Mouse (Mus musculus): Measurements from ENCODE around the gene Usp37. TPM values are rescaled to one million over a fixed set of nuclear protein-coding genes. Genes with fewer than 3 reads are reported as not detected.
A peak's percentile ranks its signal among the peaks of the same experiment; 100 is the strongest.
"Not testable (repeated sequence)": the region's sequence is repeated elsewhere in the genome, so short reads cannot be mapped to it uniquely, and the experiment has no call there.

The Usp37 gene
- polyA plus RNA-seq, 1 experiment from 2014 or later: 28.6 TPM

DNA sequence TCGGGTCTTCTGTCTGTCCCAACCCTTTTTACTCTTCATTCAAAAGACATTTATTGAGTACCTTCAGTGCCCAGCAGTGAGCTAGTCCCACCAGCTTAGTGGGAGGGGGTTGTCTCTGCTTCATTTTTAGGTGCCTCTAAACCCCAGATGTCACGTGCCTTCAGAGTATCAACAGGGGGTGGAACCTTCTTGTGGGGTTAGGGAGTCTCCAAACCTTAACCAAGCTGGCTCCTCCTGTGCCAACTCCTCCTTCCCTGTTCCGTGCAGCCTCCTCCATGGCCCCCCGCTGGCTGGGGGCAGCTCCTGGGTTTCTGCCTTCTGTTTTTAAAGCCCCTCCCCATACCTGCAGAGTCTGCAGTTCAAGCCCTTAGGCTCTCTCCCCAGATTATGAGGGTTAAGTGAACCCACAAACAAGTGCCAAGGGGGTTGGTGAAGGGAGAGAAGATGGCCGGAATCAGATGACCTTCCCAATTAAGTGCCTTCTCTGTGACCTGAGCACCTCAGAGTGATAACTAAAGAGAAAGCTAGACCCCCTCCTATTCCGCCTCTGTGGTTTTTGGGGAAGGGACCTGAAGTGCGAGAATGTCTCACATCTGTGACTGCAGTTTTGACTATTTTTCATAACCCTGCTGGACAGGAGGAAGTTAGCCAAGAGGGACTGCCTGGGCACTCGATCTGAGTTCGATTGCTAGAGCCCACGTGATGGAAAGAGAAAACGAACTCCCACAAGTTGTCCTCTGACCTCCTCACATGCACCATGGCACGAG is 147.4 kb downstream of the Usp37 start:
- H3K9ac ChIP-seq (ENCODE audit: low read length): peak overlapping the region; percentile 63; the same call in 1 of the 2 replicates
- 10% methylated on average over 11 of the region's 12 CpGs for WGBS
- H3K36me3 ChIP-seq (ENCODE audit: control insufficient read depth, insufficient read depth, low read length): peaks cover 15% of the 10 kb centered on the region
- H3K9me3 ChIP-seq (replicated peaks; ENCODE audit: control insufficient read depth, low read length); DNase-seq (ENCODE audit: low spot score); H3K27ac ChIP-seq (ENCODE audit: low read depth, low read length); H3K27me3 ChIP-seq (replicated peaks; ENCODE audit: control insufficient read depth, insufficient read depth, low read length); H3K4me1 ChIP-seq (ENCODE audit: control insufficient read depth, insufficient read depth, low read length); ATAC-seq: not testable (repeated sequence)
- peak overlapping the region; percentile 40 for H3K4me3 ChIP-seq (ENCODE audit: low read depth, low read length)
- H3K4me2 ChIP-seq (ENCODE audit: low read length): peak overlapping the region; percentile 71

DNA sequence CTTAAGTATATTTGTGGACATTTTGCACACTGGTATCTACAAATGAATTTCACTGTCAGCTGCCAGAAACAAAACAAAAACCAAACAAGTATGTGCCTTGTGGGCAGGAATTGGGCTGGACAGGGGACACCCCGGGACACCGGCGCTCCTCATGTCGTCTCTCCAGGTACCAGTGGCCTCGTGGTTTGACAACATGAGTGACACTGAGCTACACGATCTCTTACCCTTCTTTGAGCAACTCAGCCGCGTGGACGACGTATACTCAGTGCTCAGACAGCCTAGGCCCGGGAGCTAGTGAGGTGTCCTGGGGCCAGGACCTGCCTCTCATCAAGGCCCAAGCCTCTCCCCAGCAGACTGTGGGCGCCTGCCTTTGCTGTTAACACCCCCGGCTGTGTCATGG is 148.8 kb downstream of the Usp37 start:
- Histone ChIP-seq H3K36me3 (ENCODE audit: control insufficient read depth, insufficient read depth, low read length) (peaks cover 15% of the 10 kb centered on the region), H3K4me2 (ENCODE audit: low read length) (no peak overlapping the region), H3K4me3 (ENCODE audit: low read depth, low read length) (no peak overlapping the region), H3K4me1 (ENCODE audit: control insufficient read depth, insufficient read depth, low read length) (peaks cover 2% of the 10 kb centered on the region; the same call in 1 of the 2 replicates), H3K27me3 (replicated peaks; ENCODE audit: control insufficient read depth, insufficient read depth, low read length) (0 out of 2 replicates have a peak, but pooled peaks cover 6% of the 10 kb centered on the region), H3K9me3 (replicated peaks; ENCODE audit: control insufficient read depth, low read length) (no peaks in the 10 kb centered on the region), H3K9ac (ENCODE audit: low read length) (no peak overlapping the region), H3K27ac (ENCODE audit: low read depth, low read length) (no peak overlapping the region)
- no peak for ATAC-seq
- 89% methylated on average over 12 of the region's 13 CpGs for WGBS
- DNase-seq (ENCODE audit: low spot score): no peak

DNA sequence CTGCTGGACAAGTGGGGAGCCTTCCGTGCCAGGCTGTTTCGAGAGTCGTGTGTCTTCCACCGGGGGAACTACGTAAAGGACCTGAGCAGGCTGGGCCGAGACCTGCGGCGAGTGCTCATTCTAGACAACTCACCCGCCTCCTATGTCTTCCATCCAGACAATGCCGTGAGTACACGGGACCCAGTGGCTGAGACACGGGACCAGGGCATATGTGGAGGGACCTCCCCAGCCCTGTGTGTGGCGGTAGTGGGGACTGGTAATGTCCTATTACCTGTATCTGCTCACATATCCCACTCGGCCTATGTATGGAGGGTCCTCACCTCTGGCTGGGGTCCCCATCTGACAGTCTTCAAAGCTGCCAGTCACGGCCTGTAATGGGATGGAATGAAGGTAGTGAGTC is 149.2 kb downstream of the Usp37 start:
- Histone ChIP-seq H3K36me3 (ENCODE audit: control insufficient read depth, insufficient read depth, low read length) (peaks cover 15% of the 10 kb centered on the region), H3K9ac (ENCODE audit: low read length) (no peak overlapping the region), H3K4me3 (ENCODE audit: low read depth, low read length) (no peak overlapping the region), H3K27ac (ENCODE audit: low read depth, low read length) (no peak overlapping the region), H3K4me2 (ENCODE audit: low read length) (no peak overlapping the region), H3K4me1 (ENCODE audit: control insufficient read depth, insufficient read depth, low read length) (peaks cover 4% of the 10 kb centered on the region; the same call in 1 of the 2 replicates), H3K9me3 (replicated peaks; ENCODE audit: control insufficient read depth, low read length) (no peaks in the 10 kb centered on the region), H3K27me3 (replicated peaks; ENCODE audit: control insufficient read depth, insufficient read depth, low read length) (0 out of 2 replicates have a peak, but pooled peaks cover 6% of the 10 kb centered on the region)
- 90% methylated on average over 15 of the region's 15 CpGs for WGBS
- DNase-seq (ENCODE audit: low spot score) (no peak), ATAC-seq (no peak)

DNA sequence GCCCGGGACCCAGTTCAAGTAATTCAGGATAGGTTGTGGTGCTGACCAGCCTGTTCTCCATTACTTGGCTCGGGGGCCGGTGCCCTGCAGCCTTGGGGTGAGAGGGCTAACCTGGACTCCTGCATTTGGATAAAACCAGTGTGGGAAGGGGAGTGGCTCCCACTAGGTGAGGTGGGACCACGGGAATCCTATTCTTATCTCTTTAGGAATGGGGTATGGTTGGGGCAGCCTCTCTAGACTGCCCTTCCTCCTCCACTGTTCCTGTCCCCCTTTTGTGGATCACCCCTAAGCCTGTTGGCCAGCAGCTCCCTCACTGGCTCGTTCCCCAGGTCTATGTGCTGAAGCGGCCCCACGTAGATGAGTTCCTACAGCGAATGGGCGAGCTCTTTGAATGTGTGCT is 149.8 kb downstream of the Usp37 start:
- no peak for ATAC-seq
- peaks cover 4% of the 10 kb centered on the region; the same call in 1 of the 2 replicates for H3K4me1 ChIP-seq (ENCODE audit: control insufficient read depth, insufficient read depth, low read length)
- no peak for DNase-seq (ENCODE audit: low spot score)
- no peaks in the 10 kb centered on the region for H3K9me3 ChIP-seq (replicated peaks; ENCODE audit: control insufficient read depth, low read length)
- no peak overlapping the region for H3K4me2 ChIP-seq (ENCODE audit: low read length)
- H3K27me3 ChIP-seq (replicated peaks; ENCODE audit: control insufficient read depth, insufficient read depth, low read length): 0 out of 2 replicates have a peak, but pooled peaks cover 6% of the 10 kb centered on the region
- H3K4me3 ChIP-seq (ENCODE audit: low read depth, low read length): no peak overlapping the region
- H3K27ac ChIP-seq (ENCODE audit: low read depth, low read length): no peak overlapping the region
- no peak overlapping the region for H3K9ac ChIP-seq (ENCODE audit: low read length)
- peaks cover 15% of the 10 kb centered on the region for H3K36me3 ChIP-seq (ENCODE audit: control insufficient read depth, insufficient read depth, low read length)
- WGBS: 93% methylated on average over 9 of the region's 9 CpGs

DNA sequence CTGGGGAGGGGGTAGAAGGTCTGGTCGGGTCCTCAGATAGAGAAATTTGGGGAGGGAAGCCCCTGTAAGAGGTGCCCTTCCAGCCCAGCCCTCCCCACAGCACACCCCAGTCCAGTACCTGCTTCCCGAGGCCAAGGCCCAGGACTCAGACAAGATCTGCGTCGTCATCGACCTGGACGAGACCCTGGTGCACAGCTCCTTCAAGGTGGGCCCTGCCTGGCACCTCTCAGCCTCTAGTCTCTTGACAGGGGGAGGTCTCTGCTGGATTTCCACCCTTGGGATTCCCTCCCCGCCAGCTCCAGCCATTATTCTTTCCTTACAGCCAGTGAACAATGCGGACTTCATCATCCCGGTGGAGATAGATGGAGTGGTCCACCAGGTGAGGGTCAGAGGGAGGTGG is 150.4 kb downstream of the Usp37 start:
- H3K27ac ChIP-seq (ENCODE audit: low read depth, low read length): no peak overlapping the region
- H3K9me3 ChIP-seq (replicated peaks; ENCODE audit: control insufficient read depth, low read length): no peaks in the 10 kb centered on the region
- no peak for ATAC-seq
- DNase-seq (ENCODE audit: low spot score): no peak
- no peak overlapping the region for H3K4me3 ChIP-seq (ENCODE audit: low read depth, low read length)
- H3K4me2 ChIP-seq (ENCODE audit: low read length): no peak overlapping the region
- H3K4me1 ChIP-seq (ENCODE audit: control insufficient read depth, insufficient read depth, low read length): peaks cover 4% of the 10 kb centered on the region; the same call in 1 of the 2 replicates
- 0 out of 2 replicates have a peak, but pooled peaks cover 6% of the 10 kb centered on the region for H3K27me3 ChIP-seq (replicated peaks; ENCODE audit: control insufficient read depth, insufficient read depth, low read length)
- WGBS: 86% methylated on average over 9 of the region's 9 CpGs
- H3K9ac ChIP-seq (ENCODE audit: low read length): no peak overlapping the region
- H3K36me3 ChIP-seq (ENCODE audit: control insufficient read depth, insufficient read depth, low read length): peaks cover 15% of the 10 kb centered on the region

DNA sequence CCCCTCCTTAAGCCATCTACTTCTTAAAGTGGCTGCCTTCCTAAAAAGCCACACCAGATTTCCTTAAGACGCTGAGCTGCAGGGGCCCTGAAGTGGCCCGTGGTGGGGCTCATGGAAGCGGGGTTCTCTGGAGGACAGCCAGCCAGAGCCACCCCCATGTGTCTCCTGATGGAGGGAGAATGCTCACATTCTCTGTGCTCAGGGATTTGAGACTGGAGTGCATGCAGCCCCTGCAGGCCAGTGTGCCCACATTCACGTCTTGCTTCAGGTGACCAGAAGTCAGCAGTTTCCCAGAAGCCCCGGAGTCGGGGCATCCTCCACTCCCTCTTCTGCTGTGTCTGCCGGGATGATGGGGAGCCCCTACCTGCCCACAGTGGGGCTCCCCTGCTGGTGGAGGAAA is 151.1 kb downstream of the Usp37 start:
- Histone ChIP-seq H3K4me1 (ENCODE audit: control insufficient read depth, insufficient read depth, low read length) (peaks cover 4% of the 10 kb centered on the region; the same call in 1 of the 2 replicates), H3K4me2 (ENCODE audit: low read length) (peak overlapping the region; percentile 93), H3K36me3 (ENCODE audit: control insufficient read depth, insufficient read depth, low read length) (peaks cover 15% of the 10 kb centered on the region), H3K27me3 (replicated peaks; ENCODE audit: control insufficient read depth, insufficient read depth, low read length) (0 out of 2 replicates have a peak, but pooled peaks cover 6% of the 10 kb centered on the region), H3K9me3 (replicated peaks; ENCODE audit: control insufficient read depth, low read length) (no peaks in the 10 kb centered on the region), H3K9ac (ENCODE audit: low read length) (peak overlapping the region; percentile 87; the same call in 1 of the 2 replicates), H3K27ac (ENCODE audit: low read depth, low read length) (no peak overlapping the region), H3K4me3 (ENCODE audit: low read depth, low read length) (peak overlapping the region; percentile 92)
- no peak for DNase-seq (ENCODE audit: low spot score)
- no peak for ATAC-seq
- 27% methylated on average over 7 of the region's 7 CpGs for WGBS

DNA sequence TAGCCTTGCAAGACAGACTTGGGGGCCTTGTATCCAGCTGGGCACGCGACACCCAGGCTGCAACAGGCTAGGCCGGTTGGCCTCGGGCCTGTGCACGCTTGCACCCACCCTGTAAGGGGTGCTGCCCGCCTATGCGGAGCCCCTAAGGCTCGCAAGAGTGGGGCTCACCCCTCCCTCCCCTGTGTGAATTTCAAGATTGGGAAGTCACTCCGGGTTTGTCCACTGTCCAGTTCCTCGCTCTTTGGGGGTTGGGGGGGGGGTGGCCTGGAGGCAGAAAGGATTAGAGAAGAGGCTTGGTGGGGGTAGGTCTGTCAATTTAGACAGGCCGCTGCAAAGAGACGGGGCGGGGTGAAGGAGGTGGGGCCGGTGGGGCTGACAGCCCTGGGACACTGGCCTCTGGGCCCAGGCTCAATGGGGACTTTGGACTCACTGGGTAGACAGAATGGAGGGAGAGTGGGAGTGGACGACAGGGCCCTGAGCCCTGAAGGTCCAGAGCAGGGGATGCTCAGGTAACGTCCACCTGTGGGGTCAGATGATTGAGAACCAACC is 151.6 kb downstream of the Usp37 start:
- peaks cover 15% of the 10 kb centered on the region for H3K36me3 ChIP-seq (ENCODE audit: control insufficient read depth, insufficient read depth, low read length)
- H3K9ac ChIP-seq (ENCODE audit: low read length): peak overlapping the region; percentile 87
- peaks cover 4% of the 10 kb centered on the region; the same call in 1 of the 2 replicates for H3K4me1 ChIP-seq (ENCODE audit: control insufficient read depth, insufficient read depth, low read length)
- peak overlapping the region; percentile 92 for H3K4me3 ChIP-seq (ENCODE audit: low read depth, low read length)
- ATAC-seq: peak; percentile 11
- H3K27me3 ChIP-seq (replicated peaks; ENCODE audit: control insufficient read depth, insufficient read depth, low read length): 0 out of 2 replicates have a peak, but pooled peaks cover 6% of the 10 kb centered on the region
- 2% methylated on average over 16 of the region's 16 CpGs for WGBS
- H3K4me2 ChIP-seq (ENCODE audit: low read length): peak overlapping the region; percentile 93
- DNase-seq (ENCODE audit: low spot score): no peak
- H3K9me3 ChIP-seq (replicated peaks; ENCODE audit: control insufficient read depth, low read length): no peaks in the 10 kb centered on the region
- H3K27ac ChIP-seq (ENCODE audit: low read depth, low read length): no peak overlapping the region; the same call in 1 of the 2 replicates

DNA sequence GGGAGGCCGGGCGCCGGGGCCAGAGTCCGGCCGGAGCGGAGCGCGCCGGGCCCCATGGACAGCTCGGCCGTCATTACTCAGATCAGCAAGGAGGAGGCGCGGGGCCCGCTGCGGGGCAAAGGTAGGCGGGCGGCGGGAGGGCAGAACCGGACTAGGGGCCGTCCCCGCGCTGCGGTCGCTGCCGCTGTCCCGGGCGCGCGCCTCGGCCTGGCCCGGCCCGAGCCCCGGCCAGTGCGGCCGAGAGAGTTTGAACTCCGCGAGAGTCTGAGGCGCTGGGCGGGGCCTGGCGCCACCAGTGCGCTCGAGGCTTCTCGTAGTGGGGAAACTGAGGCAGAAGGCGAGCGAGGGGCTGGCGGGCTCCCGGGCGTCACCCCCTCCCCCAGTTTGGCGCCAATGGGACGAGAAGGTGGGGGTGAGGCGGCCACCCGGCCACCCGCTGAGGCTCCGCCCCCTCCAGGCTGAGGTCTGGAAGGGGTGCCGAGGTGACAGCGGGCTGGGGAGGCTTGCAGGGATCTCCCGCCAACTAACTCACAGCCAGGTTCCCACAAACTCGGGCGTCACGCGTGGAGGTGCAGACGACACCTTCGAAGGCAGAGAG is 152.1 kb downstream of the Usp37 start:
- ATAC-seq (peak; percentile 43), DNase-seq (ENCODE audit: low spot score) (peak; percentile 47)
- under 1% methylated on average over 48 of the region's 63 CpGs for WGBS
- peak overlapping the region; percentile 80; the same call in 1 of the 2 replicates for H3K27ac ChIP-seq (ENCODE audit: low read depth, low read length)
- peak overlapping the region; percentile 92 for H3K4me3 ChIP-seq (ENCODE audit: low read depth, low read length)
- H3K36me3 ChIP-seq (ENCODE audit: control insufficient read depth, insufficient read depth, low read length): peaks cover 15% of the 10 kb centered on the region
- H3K9ac ChIP-seq (ENCODE audit: low read length): peak overlapping the region; percentile 87
- H3K4me1 ChIP-seq (ENCODE audit: control insufficient read depth, insufficient read depth, low read length): peaks cover 4% of the 10 kb centered on the region; the same call in 1 of the 2 replicates
- 0 out of 2 replicates have a peak, but pooled peaks cover 6% of the 10 kb centered on the region for H3K27me3 ChIP-seq (replicated peaks; ENCODE audit: control insufficient read depth, insufficient read depth, low read length)
- H3K4me2 ChIP-seq (ENCODE audit: low read length): peak overlapping the region; percentile 93
- no peaks in the 10 kb centered on the region for H3K9me3 ChIP-seq (replicated peaks; ENCODE audit: control insufficient read depth, low read length)
